Mouse (Mus musculus): ENCODE data around the gene Tcp10a.
"Not testable (repeated sequence)": the region's sequence is repeated elsewhere in the genome, so short reads cannot be mapped to it uniquely, and the experiment has no call there.

Gene Tcp10a

DNA sequence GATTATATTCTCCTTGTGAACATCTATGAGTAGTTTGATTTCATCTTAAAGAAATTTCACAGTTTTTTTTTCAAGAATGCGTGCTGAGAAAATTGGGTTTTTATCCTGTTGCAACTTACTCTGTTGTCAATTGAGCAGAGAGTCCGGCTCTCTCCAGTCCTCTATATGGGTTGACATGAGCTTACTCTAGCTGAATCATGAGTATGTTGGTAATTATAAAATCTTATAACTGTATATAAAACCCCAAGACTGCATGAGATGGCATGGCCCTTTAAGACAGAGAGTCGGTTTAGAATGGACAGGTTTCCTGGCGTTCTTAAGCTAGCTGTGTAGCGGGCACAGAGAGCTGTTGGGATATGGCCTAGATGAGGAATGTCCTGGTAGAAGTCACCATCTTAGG, at the start of gene Tcp10a:
Tcp10a (plus strand) TSS at position 301 of the 400 bp plus-strand sequence.
- in situ Hi-C loops (cut with MboI, MseI), result not testable (repeated sequence)

DNA sequence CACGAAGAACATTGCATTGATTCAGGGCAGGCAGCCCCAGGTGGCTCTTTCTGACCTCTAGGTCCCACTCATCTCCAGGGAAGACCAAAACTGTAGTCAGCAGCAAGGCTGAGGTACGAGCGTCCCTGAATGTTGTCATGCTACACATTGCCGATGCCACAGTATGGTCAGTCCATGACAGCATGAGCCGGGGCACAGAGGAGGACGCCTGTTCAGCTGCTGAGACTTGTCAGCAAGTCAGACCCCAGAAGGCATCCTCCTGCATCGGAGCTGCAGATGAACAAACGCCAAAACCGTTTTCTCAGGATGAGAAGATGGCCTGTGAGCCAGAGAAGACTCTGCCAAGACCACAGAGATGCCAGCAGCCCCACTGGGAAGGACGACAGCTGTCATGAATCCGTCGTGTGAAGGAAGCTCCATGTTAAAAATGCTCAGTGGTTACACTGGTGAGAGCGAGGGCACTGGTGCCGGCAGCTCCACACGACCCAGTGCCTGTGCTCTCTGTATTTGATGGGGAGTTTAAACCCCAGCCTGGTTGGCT, 45.7 kb upstream of the Tcp10a start:
- in situ Hi-C loops (cut with MboI, MseI), result no loop called here

DNA sequence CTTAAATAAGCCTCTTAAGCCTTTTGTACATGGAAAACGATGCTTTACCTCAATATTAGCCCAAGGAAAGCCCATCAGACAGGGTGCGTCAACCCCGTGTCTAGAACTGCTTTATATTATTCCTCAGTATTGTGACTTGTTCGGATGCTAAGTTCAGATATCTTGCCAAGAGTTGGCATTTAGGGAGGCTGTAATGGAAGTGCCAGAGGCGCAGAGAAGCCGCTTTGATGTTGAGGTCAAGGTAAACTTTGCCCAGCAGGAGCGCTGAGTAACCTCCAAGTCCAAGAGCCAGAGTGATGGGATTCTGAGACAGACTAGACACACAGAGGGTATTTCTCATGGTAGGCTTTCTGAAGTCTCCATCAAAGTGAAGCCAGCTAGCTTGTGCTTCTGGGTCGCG, 45.2 kb upstream of the Tcp10a start:
- in situ Hi-C loops (cut with MboI, MseI), result no loop called here

DNA sequence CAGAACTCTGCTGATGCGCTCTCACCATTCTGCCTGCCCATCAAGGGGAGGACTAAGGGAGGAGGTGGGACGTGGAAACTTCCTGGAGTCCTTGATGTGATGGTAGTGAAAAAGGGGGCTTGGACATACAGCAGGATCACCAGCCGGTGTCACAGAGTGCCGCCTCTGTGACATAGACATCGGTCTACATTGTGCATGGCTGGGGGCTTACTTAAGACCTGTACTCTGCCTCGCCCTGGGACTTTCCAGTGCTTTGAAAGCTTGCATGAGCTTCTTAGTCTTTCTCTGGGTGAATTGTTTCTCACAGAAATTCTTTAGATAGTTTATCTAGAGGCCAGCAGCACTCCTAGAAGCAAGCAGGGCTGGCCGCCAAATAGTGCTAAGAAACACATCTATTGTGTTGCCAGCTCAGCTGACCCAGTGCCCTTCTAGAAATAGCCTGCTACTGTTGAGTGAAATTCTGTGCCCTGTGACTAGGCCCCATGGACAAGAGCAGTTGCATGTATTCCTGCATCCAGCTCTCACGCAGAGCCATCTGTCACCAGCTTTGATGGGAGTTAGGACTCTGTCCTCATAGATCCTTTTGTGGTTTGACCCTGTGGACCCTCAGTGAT, 40.0 kb upstream of the Tcp10a start:
- in situ Hi-C loops (cut with MboI, MseI), result no loop called here

DNA sequence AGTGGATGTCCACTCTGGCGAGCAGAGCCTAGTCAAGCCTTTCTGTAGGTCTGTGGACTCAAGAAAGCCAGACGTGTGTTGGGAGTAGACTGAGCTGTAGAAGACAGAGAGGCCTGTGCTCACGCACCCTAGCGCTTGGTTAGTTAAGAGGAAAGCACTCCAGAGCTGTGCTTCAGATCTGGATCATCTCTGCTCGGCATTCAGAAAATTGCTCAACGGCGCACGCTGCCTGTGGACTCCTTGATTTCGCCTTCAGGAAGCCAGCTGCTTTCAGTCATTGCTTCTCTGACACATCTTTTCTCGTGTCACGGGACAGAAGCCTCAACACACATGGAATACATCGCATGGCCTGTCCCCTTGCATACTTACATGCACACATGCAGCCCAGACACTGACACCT, 39.2 kb upstream of the Tcp10a start:
- in situ Hi-C loops (cut with MboI, MseI), result no loop called here

DNA sequence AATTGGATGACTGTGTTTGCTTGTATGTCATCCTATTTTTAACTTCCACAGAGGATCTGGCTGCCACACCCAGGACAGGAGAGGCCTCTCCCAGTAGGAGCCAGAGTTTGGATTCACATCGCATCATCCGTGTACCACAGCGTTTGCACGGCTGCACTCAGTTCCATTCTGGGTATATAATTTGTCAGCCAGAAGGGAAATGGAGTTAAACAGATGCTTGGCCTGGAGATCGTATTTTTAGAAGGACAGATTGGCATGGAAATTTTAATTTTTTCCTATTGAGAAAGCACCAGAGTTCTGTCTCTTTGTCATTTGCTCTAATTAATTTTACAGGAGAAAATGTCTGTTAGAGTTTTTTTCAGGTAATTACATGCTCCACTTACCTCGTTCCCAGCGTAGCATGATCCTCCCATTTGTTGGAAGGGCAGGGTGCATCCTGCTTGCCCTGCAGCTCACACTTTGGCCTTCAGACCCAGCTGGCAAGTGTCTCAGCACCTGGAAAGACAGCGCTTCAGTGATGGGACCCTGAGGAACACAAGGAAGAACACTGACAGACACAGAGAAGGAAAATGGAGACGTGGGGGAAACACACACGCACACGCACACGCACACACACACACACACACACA, 37.9 kb upstream of the Tcp10a start:
- in situ Hi-C loops (cut with MboI, MseI), result no loop called here

DNA sequence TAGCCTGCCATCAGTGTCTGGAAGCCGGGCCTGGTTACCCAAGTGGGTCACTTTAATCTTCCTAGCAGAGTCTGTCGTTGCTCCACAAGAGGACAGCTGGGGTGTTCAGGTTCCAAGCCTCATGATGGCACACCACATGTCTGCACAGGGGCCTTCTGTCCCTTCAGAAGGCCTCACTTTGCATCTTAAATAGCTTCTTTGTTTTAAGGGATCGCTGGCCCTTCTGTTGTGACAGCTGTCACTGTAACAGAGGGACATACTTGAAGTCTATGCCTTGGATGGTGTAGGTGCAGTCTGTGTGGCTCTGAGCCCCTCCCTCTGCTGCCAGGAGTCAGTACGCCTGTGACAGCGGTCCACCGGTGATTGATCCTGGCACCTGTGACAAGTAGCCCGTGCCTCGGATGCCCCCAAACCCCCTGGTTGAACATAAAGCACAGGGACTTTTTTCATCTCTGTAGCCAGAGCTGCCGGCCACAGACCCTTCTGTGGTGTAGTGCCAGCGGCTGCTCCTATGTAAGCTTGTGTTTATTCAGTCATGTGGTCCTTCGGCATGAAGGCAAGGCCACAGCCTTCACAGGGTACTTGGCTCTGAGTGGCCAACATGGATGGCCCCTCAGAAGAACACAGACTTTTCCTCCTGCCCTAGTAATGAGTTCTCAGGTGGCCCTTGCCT, 32.3 kb upstream of the Tcp10a start:
- in situ Hi-C loops (cut with MboI, MseI), result no loop called here

DNA sequence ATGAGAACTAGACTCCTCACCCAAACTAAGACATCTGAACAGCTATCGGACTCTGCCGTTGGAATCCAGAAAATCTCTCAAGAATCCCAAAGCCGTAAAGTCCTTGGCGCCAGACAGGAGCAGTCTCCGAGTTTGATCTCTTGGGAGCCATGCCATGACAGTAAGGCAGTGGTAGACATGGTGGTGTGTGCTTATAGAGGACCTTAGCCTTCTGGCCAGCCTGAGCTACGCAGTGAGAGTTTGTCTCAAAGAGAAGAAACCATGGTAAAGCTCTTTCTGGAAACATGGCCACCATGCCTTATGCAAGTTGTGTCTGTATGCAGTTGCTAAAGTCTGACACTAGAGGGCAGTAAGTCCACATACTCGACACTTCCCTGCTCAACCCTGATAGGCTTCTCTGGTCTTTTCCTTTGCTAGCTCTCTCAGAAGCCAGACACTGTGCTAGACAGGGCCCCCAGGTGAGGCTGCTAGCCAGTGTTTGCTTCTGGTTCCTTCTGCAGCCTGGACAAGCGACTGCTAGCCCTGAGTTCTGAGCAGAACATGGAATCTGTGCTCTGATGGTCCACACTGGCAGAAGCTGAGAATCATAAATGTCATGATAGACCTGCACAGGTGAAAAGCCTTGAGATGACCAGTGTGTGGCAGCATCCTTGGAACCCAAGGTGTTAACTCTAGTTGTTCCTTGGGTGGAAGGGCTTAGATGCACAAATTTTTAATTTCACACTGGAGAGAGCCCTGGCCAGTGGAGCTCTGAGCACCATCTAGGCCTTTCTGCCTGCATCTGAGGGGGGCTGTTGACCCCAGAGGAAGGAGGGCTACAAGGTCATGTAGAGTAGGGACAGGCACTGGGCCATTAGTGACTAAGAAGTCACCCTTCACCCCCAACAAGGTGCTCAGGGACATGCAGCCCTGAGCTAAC, 17.9 kb upstream of the Tcp10a start:
- in situ Hi-C loops (cut with MboI, MseI), result not testable (repeated sequence)

DNA sequence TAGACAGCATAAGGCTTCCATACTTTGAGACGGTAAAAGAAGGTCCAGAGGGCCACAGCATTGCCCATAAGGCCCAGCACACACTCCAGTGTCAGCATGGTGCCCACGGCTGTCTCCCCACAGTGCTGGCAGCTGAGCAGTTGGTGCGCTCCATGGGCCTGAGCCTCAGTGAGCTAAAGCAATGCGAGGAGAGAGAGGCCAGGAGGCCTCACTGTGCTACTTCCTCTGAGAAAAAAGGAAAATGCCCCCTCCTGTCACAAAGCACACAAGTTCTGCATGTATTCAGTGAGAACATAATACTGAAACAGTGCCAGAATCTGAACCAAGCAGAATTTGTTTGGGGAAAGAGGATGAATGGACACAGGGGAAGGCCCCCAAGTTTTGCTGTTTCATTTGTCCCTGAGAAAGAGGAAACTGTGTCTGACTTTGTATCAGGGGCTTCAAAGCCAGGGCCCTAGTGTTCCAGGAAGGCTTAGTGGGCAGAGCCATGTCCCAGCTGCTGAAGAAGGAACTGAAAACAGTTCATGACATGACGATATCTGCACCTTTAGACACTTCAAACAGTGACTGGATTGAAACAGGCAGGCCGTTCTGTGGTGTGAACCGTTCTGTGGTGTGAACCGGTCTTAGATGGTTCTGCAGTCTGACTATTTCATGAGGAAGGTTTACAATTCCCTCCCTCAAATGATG, 8.6 kb upstream of the Tcp10a start:
- in situ Hi-C loops (cut with MboI, MseI), result loop anchor here (10.0 kb wide), 1 partner anchor 149 kb away; no protein-coding TSS in a partner anchor

DNA sequence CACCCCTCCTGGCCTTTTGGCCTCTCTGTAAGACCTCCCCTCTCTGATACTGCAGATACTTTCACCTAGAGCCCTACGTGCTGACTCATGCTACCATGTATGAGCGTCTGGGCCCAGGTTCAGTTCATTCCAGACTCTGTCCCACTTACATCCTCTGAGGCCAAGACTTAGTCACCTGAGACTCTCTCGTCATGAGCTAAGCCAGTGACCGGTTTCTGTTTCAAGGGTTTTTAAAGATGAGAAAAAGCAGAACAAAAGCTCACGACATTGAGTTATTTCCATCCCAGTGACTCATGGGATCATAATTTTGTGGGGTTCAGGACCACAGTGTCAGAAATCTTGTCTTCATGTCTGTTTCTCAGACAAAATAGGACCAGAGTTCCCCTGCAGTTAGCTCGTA, 4.7 kb upstream of the Tcp10a start:
- in situ Hi-C loops (cut with MboI, MseI), result loop anchor here (10.0 kb wide), 1 partner anchor 145 kb away; no protein-coding TSS in a partner anchor

DNA sequence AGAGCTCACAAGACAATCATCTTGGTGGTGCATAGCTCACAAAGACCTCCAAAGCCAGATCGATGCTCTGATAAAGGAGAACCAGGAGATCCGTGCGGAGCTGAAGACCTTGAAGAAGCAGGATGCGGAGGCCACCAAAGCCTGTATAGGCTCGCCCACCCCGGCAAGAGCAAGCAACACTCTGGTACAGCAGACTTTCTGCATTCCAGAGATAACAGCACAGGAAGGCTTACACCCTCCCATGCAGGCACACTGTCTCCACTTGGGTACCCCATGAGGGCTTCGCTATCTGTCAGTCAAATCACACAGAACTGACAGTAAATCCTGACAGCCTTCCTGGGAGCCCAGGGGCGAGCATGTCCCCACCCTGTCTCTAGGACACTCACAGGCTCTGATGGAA, 2.0 kb downstream of the Tcp10a start:
- in situ Hi-C loops (cut with MboI, MseI), result not testable (repeated sequence)

DNA sequence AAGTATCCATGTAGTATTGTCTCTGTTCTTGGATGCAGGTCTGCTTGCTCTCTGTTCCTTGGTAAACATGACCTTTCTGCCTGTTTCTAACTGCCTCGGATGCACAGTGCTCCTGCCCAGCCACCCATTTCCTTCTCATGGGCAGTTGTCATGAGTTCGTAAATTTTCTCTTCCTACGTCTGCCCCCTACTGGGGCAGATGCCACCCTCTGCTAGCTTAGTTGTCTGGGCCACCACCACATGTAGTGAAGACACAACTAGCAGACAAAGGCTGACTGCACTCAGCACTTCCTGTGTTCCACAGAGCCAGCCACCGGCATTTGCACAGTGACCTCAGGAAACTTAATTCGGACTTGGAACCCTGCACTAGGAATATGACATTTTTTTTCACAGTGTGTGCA, 8.3 kb downstream of the Tcp10a start:
- in situ Hi-C loops (cut with MboI, MseI), result not testable (repeated sequence)

DNA sequence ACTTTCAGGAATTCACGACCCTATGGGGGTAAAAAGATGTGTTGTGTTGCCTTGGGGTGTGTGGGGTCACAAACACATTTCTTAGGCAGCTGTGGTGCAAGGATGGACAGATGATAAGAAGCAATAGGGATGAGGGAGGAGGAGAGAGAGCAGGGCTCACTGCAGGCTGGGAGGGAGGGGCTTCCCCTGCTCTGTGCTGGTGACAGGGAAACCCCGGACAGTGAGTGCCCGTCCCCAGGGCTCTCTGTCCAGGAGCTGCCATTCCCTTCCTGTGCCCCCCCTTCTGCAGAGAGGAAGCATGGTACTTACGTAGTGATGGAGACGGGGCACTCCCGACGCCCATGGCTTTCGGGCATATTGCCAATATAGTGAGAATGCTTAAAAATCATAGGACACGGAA, 12.9 kb downstream of the Tcp10a start:
- in situ Hi-C loops (cut with MboI, MseI), result not testable (repeated sequence)

DNA sequence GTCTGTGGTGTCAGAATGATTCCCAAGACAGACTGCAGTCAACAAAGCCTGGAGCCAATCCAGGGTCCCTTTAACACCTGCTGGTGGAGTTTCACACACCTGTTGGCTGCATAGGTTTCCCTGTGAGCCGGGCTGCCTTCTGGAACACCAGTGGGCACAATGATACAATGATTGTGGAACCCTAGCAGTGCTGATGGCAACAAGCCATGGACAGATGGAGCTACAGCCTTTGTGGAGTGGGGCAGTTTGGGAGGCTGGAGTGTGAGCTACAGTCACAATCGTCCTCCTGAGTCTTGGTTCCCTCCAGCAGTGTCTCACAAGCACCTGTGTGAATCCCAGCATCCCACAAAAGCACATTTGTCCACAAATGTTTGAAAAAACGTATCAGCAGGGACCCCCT, 24.3 kb downstream of the Tcp10a start:
- in situ Hi-C loops (cut with MboI, MseI), result not testable (repeated sequence)

DNA sequence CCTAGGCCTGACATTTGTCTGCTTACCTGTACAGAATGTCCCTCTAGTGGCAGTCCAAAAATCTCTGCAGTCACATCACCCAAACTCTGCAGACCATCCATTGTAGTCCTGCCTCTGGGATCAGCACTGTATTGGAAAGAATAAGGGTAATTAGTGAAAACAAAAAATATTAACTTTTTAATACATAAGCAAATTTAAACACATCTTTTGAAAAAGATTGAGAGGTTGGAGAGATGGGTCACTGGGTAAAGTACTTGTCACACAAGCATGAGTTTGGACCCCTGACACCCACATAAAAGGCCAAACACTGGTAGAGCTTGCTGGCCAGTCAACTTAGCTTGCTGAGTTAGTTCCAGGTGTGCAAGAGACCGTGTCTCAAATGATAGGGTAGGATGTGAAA, 28.1 kb downstream of the Tcp10a start, which contains the start of gene Ttll2:
Ttll2 (minus strand) TSS at position 101 of the 400 bp plus-strand sequence.
- in situ Hi-C loops (cut with MboI, MseI), result not testable (repeated sequence)

DNA sequence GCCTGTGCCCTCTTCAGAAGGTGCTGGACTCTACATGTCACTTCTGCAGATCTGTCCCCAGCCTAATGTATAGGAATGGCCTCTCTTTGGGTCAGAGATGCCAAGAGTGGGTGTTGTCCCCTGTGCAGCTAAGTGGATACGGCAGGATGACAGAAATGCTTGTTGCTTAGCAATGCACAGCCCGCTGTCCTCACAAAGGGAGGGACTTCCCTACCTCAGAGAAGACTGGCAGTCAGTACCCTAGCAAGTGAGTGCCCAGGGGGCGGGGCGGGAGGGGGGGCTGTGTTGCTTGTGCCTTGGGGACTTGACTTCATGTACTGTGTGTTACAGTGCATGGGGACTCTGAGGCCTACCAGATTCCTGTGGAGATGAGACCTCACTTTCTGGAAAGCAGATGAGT, 35.4 kb downstream of the Tcp10a start:
- in situ Hi-C loops (cut with MboI, MseI), result not testable (repeated sequence)

DNA sequence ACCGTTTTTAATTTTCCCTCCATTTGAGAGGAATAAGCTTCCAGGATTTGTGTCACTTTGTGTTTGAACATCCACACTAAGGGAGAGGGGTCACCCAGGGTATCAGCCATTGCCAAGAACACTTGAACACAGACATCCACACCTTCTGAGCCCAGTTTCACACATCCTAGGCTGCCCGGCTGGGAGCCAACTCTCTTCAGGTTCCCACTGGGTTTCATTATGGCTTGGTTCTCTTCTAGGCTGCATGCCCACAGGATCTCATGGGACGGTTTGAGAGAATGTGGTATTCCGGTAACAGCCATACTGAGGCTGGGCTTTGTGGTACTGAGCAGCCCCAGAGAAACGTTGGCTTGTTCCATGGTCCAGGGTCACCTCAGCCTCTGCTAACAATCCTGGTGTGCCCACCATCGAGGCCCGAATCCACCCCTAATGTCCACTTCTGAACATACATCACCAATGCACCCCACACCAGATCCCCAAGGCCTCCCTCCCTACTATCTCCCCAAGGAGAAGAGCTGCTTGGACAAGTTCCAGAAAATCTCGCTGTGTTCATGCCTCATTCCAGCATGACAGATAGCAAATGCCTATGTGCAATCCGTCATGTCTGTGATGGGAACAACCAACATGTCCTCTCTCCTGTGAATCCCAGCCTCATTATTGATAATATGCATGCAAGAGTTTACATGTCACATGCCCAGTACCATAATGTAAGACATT, 36.5 kb downstream of the Tcp10a start:
- in situ Hi-C loops (cut with MboI, MseI), result not testable (repeated sequence)

DNA sequence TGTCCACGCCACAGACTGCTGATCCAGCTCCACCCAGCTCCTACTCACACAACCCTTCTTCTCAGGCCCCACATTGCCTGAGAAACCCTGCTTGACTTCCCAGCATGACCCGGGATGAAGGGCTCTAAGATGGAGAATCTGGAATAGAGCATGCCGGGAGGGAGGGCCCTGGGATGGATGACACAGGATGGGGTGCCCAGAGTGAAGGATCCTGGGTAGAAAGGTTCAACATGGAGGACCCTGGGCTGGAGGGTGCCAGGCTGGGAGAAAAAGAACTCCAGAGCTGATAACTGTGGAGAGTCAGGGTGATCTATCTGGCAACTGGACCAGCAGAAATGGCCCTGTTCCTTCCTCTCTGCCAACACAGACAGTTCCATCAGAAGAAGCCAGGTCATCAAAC, 41.2 kb downstream of the Tcp10a start:
- in situ Hi-C loops (cut with MboI, MseI), result not testable (repeated sequence)

DNA sequence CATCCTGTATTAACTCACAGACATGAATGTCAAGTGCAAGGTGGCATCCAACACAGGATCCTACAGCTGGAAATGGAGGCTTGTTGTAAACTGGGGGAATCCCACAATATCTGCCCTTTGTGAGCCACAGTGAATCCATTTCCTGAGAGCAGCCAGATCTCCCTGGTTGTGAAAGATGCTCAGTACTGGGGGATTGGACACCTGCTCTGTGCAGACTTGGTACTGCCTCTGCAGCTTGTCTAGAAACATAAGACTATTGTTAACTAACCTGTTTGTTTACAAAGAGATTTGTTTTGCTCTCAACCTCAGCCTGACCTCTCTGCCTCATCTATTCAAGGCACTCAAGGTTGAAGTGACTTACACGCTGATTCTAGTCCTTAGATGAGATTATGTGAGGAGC, 41.8 kb downstream of the Tcp10a start:
- in situ Hi-C loops (cut with MboI, MseI), result not testable (repeated sequence)

DNA sequence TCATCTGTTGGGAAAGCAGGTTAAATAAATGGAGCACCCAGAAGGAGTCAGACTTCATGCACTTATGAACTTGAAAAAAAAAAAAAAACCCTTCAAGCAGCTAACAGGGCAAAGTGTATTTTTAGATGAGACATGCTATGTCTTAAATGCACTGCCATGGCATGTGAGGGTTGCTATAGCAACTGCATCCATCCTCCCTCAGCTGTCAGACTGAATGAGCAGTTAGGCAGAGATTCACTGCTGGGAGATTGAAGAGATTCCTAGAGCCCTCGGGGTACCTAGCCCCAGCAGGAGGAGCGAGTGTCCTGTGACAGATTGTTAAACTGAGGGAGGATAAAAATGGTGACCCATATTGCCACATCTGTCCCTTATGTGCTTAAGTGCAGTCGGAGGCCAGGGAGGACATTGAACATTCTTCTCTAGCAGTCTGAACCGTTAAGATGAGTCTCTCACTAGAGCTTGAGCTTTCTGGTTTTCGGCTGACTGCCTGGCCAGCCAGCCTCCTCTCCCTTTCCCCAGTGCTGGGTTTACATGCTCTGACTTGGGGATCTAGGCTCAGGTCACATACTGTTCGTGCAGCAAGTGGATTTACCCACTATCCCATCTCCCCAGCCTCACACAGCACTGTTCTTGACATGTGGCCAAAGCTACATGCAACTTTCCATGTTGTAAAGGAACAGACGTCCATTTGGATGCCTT, 42.4 kb downstream of the Tcp10a start:
- in situ Hi-C loops (cut with MboI, MseI), result not testable (repeated sequence)
